Mouse (Mus musculus): ENCODE results near the gene Gse1. TPM values are rescaled to one million over a fixed set of nuclear protein-coding genes. Genes with fewer than 3 reads are reported as not detected.
"Not testable (repeated sequence)": the region's sequence is repeated elsewhere in the genome, so short reads cannot be mapped to it uniquely, and the experiment has no call there.

The Gse1 gene
- polyA plus RNA-seq, 1 experiment from 2014 or later: 9.6 TPM

GRCm38 (mm10) chr8:120344583-120344982 lies 116.3 kb downstream of the Gse1 start:
- H3K9me3 ChIP-seq: no peaks in the 10 kb centered on the region
- H3K27ac ChIP-seq: no peak overlapping the region
- ATAC-seq (ENCODE audit: borderline replicate concordance, extremely low read depth, low FRiP score, low TSS enrichment): no peak
- WGBS: 41% methylated on average over 13 of the region's 13 CpGs
- no peak overlapping the region for H3K4me3 ChIP-seq
- peaks cover 17% of the 10 kb centered on the region for H3K4me1 ChIP-seq
- no peaks in the 10 kb centered on the region for H3K27me3 ChIP-seq
- no peaks in the 10 kb centered on the region for H3K36me3 ChIP-seq
- no peak overlapping the region for H3K9ac ChIP-seq
- H3K4me2 ChIP-seq: no peak overlapping the region

- Histone ChIP-seq H3K4me2 (no peak overlapping the region), H3K4me1 (peaks cover 19% of the 10 kb centered on the region), H3K36me3 (no peaks in the 10 kb centered on the region), H3K9ac (no peak overlapping the region), H3K4me3 (no peak overlapping the region), H3K9me3 (no peaks in the 10 kb centered on the region), H3K27ac (no peak overlapping the region), H3K27me3 (no peaks in the 10 kb centered on the region)
- no peak for ATAC-seq (ENCODE audit: borderline replicate concordance, extremely low read depth, low FRiP score, low TSS enrichment)
- 84% methylated on average over 21 of the region's 21 CpGs for WGBS
Measured at GRCm38 (mm10) chr8:120347734-120348341, 119.6 kb downstream of the Gse1 start.

- no peaks in the 10 kb centered on the region for H3K36me3 ChIP-seq
- no peak overlapping the region for H3K9ac ChIP-seq
- WGBS: 45% methylated on average over 11 of the region's 11 CpGs
- no peaks in the 10 kb centered on the region for H3K9me3 ChIP-seq
- no peak for ATAC-seq (ENCODE audit: borderline replicate concordance, extremely low read depth, low FRiP score, low TSS enrichment)
- H3K4me2 ChIP-seq: no peak overlapping the region
- no peak overlapping the region for H3K4me3 ChIP-seq
- no peaks in the 10 kb centered on the region for H3K27me3 ChIP-seq
- peaks cover 22% of the 10 kb centered on the region for H3K4me1 ChIP-seq
- no peak overlapping the region for H3K27ac ChIP-seq
Measured at GRCm38 (mm10) chr8:120348922-120349321, 120.7 kb downstream of the Gse1 start.

- Histone ChIP-seq H3K9ac (no peak overlapping the region), H3K27me3 (no peaks in the 10 kb centered on the region), H3K36me3 (no peaks in the 10 kb centered on the region), H3K4me3 (no peak overlapping the region), H3K4me1 (peaks cover 19% of the 10 kb centered on the region), H3K27ac (no peak overlapping the region), H3K4me2 (no peak overlapping the region), H3K9me3 (no peaks in the 10 kb centered on the region)
- no peak for ATAC-seq (ENCODE audit: borderline replicate concordance, extremely low read depth, low FRiP score, low TSS enrichment)
- 56% methylated on average over 7 of the region's 7 CpGs for WGBS
Measured at GRCm38 (mm10) chr8:120351332-120352071, 123.2 kb downstream of the Gse1 start.

GRCm38 (mm10) chr8:120352096-120352495 lies 123.8 kb downstream of the Gse1 start:
- Histone ChIP-seq H3K4me3 (no peak overlapping the region), H3K9me3 (no peaks in the 10 kb centered on the region), H3K27ac (no peak overlapping the region), H3K9ac (no peak overlapping the region), H3K4me2 (no peak overlapping the region), H3K36me3 (no peaks in the 10 kb centered on the region), H3K4me1 (peaks cover 19% of the 10 kb centered on the region), H3K27me3 (no peaks in the 10 kb centered on the region)
- no peak for ATAC-seq (ENCODE audit: borderline replicate concordance, extremely low read depth, low FRiP score, low TSS enrichment)
- WGBS: 46% methylated on average over 10 of the region's 10 CpGs

- H3K4me1 ChIP-seq: peaks cover 24% of the 10 kb centered on the region
- no peaks in the 10 kb centered on the region for H3K9me3 ChIP-seq
- WGBS: 43% methylated on average over 9 of the region's 9 CpGs
- no peaks in the 10 kb centered on the region for H3K36me3 ChIP-seq
- H3K4me3 ChIP-seq: no peak overlapping the region
- H3K4me2 ChIP-seq: no peak overlapping the region
- H3K9ac ChIP-seq: no peak overlapping the region
- no peak overlapping the region for H3K27ac ChIP-seq
- no peaks in the 10 kb centered on the region for H3K27me3 ChIP-seq
- ATAC-seq (ENCODE audit: borderline replicate concordance, extremely low read depth, low FRiP score, low TSS enrichment): no peak
Measured at GRCm38 (mm10) chr8:120356067-120356466, 127.8 kb downstream of the Gse1 start.

- no peak overlapping the region for H3K4me2 ChIP-seq
- H3K4me3 ChIP-seq: no peak overlapping the region
- H3K9me3 ChIP-seq: no peaks in the 10 kb centered on the region
- H3K36me3 ChIP-seq: no peaks in the 10 kb centered on the region
- ATAC-seq (ENCODE audit: borderline replicate concordance, extremely low read depth, low FRiP score, low TSS enrichment): no peak
- H3K27me3 ChIP-seq: no peaks in the 10 kb centered on the region
- WGBS: 81% methylated on average over 6 of the region's 6 CpGs
- no peak overlapping the region for H3K27ac ChIP-seq
- H3K4me1 ChIP-seq: peaks cover 21% of the 10 kb centered on the region
- no peak overlapping the region for H3K9ac ChIP-seq
Measured at GRCm38 (mm10) chr8:120357504-120357903, 129.2 kb downstream of the Gse1 start.

- peaks cover 27% of the 10 kb centered on the region for H3K4me1 ChIP-seq
Measured at GRCm38 (mm10) chr8:120361301-120361700, 133.0 kb downstream of the Gse1 start.

GRCm38 (mm10) chr8:120363552-120364071 lies 135.4 kb downstream of the Gse1 start:
- H3K4me1 ChIP-seq: peaks cover 46% of the 10 kb centered on the region
- H3K27ac ChIP-seq: peak overlapping the region; percentile 53; the same call in 1 of the 2 replicates
- WGBS: 29% methylated on average over 10 of the region's 10 CpGs
- no peaks in the 10 kb centered on the region for H3K36me3 ChIP-seq
- H3K9ac ChIP-seq: no peak overlapping the region
- no peak overlapping the region for H3K4me3 ChIP-seq
- no peaks in the 10 kb centered on the region for H3K9me3 ChIP-seq
- no peak overlapping the region for H3K4me2 ChIP-seq
- no peak for ATAC-seq (ENCODE audit: borderline replicate concordance, extremely low read depth, low FRiP score, low TSS enrichment)
- H3K27me3 ChIP-seq: no peaks in the 10 kb centered on the region

More at GRCm38 (mm10) chr8:120361301-120361700, 133.0 kb downstream of the Gse1 start:
- Histone ChIP-seq H3K27ac (no peak overlapping the region), H3K9ac (no peak overlapping the region), H3K4me2 (no peak overlapping the region), H3K27me3 (no peaks in the 10 kb centered on the region), H3K9me3 (no peaks in the 10 kb centered on the region), H3K36me3 (no peaks in the 10 kb centered on the region), H3K4me3 (no peak overlapping the region)
- no peak for ATAC-seq (ENCODE audit: borderline replicate concordance, extremely low read depth, low FRiP score, low TSS enrichment)
- 67% methylated on average over 8 of the region's 8 CpGs for WGBS

GRCm38 (mm10) chr8:120364093-120364725 lies 136.0 kb downstream of the Gse1 start:
- Histone ChIP-seq H3K4me2 (no peak overlapping the region), H3K9ac (no peak overlapping the region), H3K9me3 (no peaks in the 10 kb centered on the region), H3K4me3 (no peak overlapping the region), H3K27ac (peak overlapping the region; percentile 53; the same call in 1 of the 2 replicates), H3K4me1 (peaks cover 52% of the 10 kb centered on the region), H3K36me3 (no peaks in the 10 kb centered on the region), H3K27me3 (no peaks in the 10 kb centered on the region)
- ATAC-seq (ENCODE audit: borderline replicate concordance, extremely low read depth, low FRiP score, low TSS enrichment): no peak
- WGBS: 32% methylated on average over 7 of the region's 7 CpGs

- H3K4me3 ChIP-seq: no peak overlapping the region
- no peak overlapping the region for H3K4me2 ChIP-seq
- H3K36me3 ChIP-seq: no peaks in the 10 kb centered on the region
- no peaks in the 10 kb centered on the region for H3K27me3 ChIP-seq
- no peak for ATAC-seq (ENCODE audit: borderline replicate concordance, extremely low read depth, low FRiP score, low TSS enrichment)
- no peaks in the 10 kb centered on the region for H3K9me3 ChIP-seq
- H3K9ac ChIP-seq: no peak overlapping the region
- peaks cover 59% of the 10 kb centered on the region for H3K4me1 ChIP-seq
- WGBS: 77% methylated on average over 6 of the region's 6 CpGs
- H3K27ac ChIP-seq: no peak overlapping the region
Measured at GRCm38 (mm10) chr8:120366840-120367239, 138.6 kb downstream of the Gse1 start.

GRCm38 (mm10) chr8:120368191-120368590 lies 139.9 kb downstream of the Gse1 start:
- not testable (repeated sequence) for H3K36me3 ChIP-seq; H3K4me3 ChIP-seq; H3K9me3 ChIP-seq; H3K27me3 ChIP-seq; H3K9ac ChIP-seq; ATAC-seq (ENCODE audit: borderline replicate concordance, extremely low read depth, low FRiP score, low TSS enrichment)
- 59% methylated on average over 1 of the region's 1 CpGs for WGBS
- Histone ChIP-seq H3K4me1 (peaks cover 59% of the 10 kb centered on the region), H3K4me2 (0 out of 2 replicates have a peak overlapping the region, but pooled peaks have one; percentile 42), H3K27ac (peak overlapping the region; percentile 91)

Measured in lung, embryonic 15.5 days (tissue).